Mouse (Mus musculus): Measurements from ENCODE around the gene Slc15a5.

- TF ChIP-seq POLR2A (IDR thresholded peaks at IDR 0.05; ENCODE audit: extremely low read depth, insufficient read depth, low read length) (no peak), CTCF (IDR thresholded peaks at IDR 0.05; ENCODE audit: extremely low read depth, insufficient read depth, low read length) (no peak)
Observed at GRCm38 (mm10) chr6:138073540-138073939, 6.2 kb downstream of the Slc15a5 start.
